Mouse (Mus musculus): Measurements from ENCODE around the gene Grb14. TPM values are rescaled to one million over a fixed set of nuclear protein-coding genes. Genes with fewer than 3 reads are reported as not detected.
A peak's percentile ranks its signal among the peaks of the same experiment; 100 is the strongest.

Grb14 gene
- polyA plus RNA-seq, 1 experiment from 2014 or later = 26.4 TPM

- no peak overlapping the region for H3K4me2 ChIP-seq (ENCODE audit: low read length)
- no peaks in the 10 kb centered on the region for H3K27me3 ChIP-seq (ENCODE audit: control insufficient read depth, insufficient read depth, low read length)
- H3K27ac ChIP-seq (replicated peaks; ENCODE audit: low read depth, low read length) = no peak overlapping the region
- H3K36me3 ChIP-seq (ENCODE audit: control insufficient read depth, insufficient read depth, low read length) = no peaks in the 10 kb centered on the region
- peak; percentile 81 for DNase-seq
- no peak overlapping the region for H3K4me3 ChIP-seq (replicated peaks; ENCODE audit: low read depth, low read length)
- H3K9me3 ChIP-seq (ENCODE audit: control insufficient read depth, low read length) = no peaks in the 10 kb centered on the region
- peak; percentile 76; the same call in 1 of the 2 replicates for ATAC-seq (ENCODE audit: low FRiP score, low TSS enrichment)
- H3K9ac ChIP-seq (replicated peaks; ENCODE audit: low read length) = no peak overlapping the region
- no peaks in the 10 kb centered on the region for H3K4me1 ChIP-seq (ENCODE audit: control insufficient read depth, insufficient read depth, low read length)
- 81% methylated on average over 12 of the region's 12 CpGs for WGBS
Measured at GRCm38 (mm10) chr2:64948418-64949169, 76.2 kb downstream of the Grb14 start.

DNA sequence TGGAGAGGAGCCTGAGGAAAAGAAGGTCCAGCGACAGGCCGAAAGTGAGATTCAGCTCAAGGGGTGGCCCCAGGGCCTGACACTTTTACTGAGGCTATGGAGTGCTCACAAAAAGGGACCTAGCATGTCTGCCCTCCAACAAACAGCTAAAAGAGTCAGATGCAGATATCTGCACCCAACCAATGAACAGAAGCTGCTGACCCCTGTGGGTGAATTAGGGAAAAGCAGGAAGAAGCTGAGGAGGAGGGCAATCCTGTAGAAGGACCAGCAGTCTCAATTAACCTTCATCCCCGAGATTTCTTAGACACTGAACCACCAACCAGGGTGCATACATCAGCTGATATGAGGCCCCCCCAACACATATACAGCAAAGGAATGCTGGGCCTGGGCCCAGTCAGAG is 77.3 kb downstream of the Grb14 start:
- Histone ChIP-seq H3K9me3 (ENCODE audit: control insufficient read depth, low read length) (no peaks in the 10 kb centered on the region), H3K27ac (replicated peaks; ENCODE audit: low read depth, low read length) (no peak overlapping the region), H3K4me1 (ENCODE audit: control insufficient read depth, insufficient read depth, low read length) (no peaks in the 10 kb centered on the region), H3K4me2 (ENCODE audit: low read length) (no peak overlapping the region), H3K4me3 (replicated peaks; ENCODE audit: low read depth, low read length) (no peak overlapping the region), H3K36me3 (ENCODE audit: control insufficient read depth, insufficient read depth, low read length) (no peaks in the 10 kb centered on the region), H3K27me3 (ENCODE audit: control insufficient read depth, insufficient read depth, low read length) (no peaks in the 10 kb centered on the region), H3K9ac (replicated peaks; ENCODE audit: low read length) (no peak overlapping the region)
- ATAC-seq (ENCODE audit: low FRiP score, low TSS enrichment) (no peak), DNase-seq (no peak)
- WGBS = 72% methylated on average over 3 of the region's 3 CpGs

DNA sequence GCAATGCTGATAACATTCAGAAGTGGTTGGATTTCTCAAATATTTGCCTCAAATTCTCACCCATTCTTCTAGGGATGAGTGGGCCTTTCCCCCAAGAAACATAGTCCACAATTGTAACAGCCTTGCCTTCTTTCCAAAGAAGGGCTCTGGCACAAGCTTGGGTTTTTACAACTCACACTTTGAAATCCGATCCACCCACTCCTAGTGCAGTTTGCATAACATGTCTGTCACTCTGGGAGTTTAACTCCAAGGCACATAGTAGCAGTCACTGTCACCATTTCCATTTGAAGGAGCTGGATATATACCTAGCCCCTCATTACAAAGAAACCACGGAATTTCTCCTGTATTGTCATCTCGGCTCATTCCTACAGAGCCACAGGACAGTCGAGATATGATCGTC is 103.9 kb downstream of the Grb14 start:
- Histone ChIP-seq H3K4me1 (ENCODE audit: control insufficient read depth, insufficient read depth, low read length) (no peaks in the 10 kb centered on the region), H3K9me3 (ENCODE audit: control insufficient read depth, low read length) (no peaks in the 10 kb centered on the region), H3K9ac (replicated peaks; ENCODE audit: low read length) (no peak overlapping the region), H3K27me3 (ENCODE audit: control insufficient read depth, insufficient read depth, low read length) (no peaks in the 10 kb centered on the region), H3K27ac (replicated peaks; ENCODE audit: low read depth, low read length) (no peak overlapping the region), H3K36me3 (ENCODE audit: control insufficient read depth, insufficient read depth, low read length) (no peaks in the 10 kb centered on the region), H3K4me3 (replicated peaks; ENCODE audit: low read depth, low read length) (no peak overlapping the region), H3K4me2 (ENCODE audit: low read length) (no peak overlapping the region)
- no peak for DNase-seq
- 41% methylated on average over 5 of the region's 5 CpGs for WGBS
- no peak for ATAC-seq (ENCODE audit: low FRiP score, low TSS enrichment)

GRCm38 (mm10) chr2:64915448-64915847 is 109.3 kb downstream of the Grb14 start:
- no peak overlapping the region for H3K9ac ChIP-seq (replicated peaks; ENCODE audit: low read length)
- H3K4me1 ChIP-seq (ENCODE audit: control insufficient read depth, insufficient read depth, low read length) = no peaks in the 10 kb centered on the region
- no peak overlapping the region for H3K4me3 ChIP-seq (replicated peaks; ENCODE audit: low read depth, low read length)
- H3K9me3 ChIP-seq (ENCODE audit: control insufficient read depth, low read length) = no peaks in the 10 kb centered on the region
- peak; percentile 76; the same call in 1 of the 2 replicates for ATAC-seq (ENCODE audit: low FRiP score, low TSS enrichment)
- peak; percentile 82 for DNase-seq
- H3K4me2 ChIP-seq (ENCODE audit: low read length) = no peak overlapping the region
- H3K36me3 ChIP-seq (ENCODE audit: control insufficient read depth, insufficient read depth, low read length) = no peaks in the 10 kb centered on the region
- H3K27me3 ChIP-seq (ENCODE audit: control insufficient read depth, insufficient read depth, low read length) = no peaks in the 10 kb centered on the region
- WGBS = 48% methylated on average over 6 of the region's 6 CpGs
- no peak overlapping the region; the same call in 1 of the 2 replicates for H3K27ac ChIP-seq (replicated peaks; ENCODE audit: low read depth, low read length)

- Histone ChIP-seq H3K27me3 (ENCODE audit: control insufficient read depth, insufficient read depth, low read length) (no peaks in the 10 kb centered on the region), H3K4me3 (replicated peaks; ENCODE audit: low read depth, low read length) (no peak overlapping the region), H3K9ac (replicated peaks; ENCODE audit: low read length) (no peak overlapping the region), H3K36me3 (ENCODE audit: control insufficient read depth, insufficient read depth, low read length) (no peaks in the 10 kb centered on the region), H3K9me3 (ENCODE audit: control insufficient read depth, low read length) (no peaks in the 10 kb centered on the region), H3K4me1 (ENCODE audit: control insufficient read depth, insufficient read depth, low read length) (no peaks in the 10 kb centered on the region), H3K4me2 (ENCODE audit: low read length) (no peak overlapping the region), H3K27ac (replicated peaks; ENCODE audit: low read depth, low read length) (no peak overlapping the region)
- 80% methylated on average over 5 of the region's 5 CpGs for WGBS
- DNase-seq (peak; percentile 85), ATAC-seq (ENCODE audit: low FRiP score, low TSS enrichment) (peak; percentile 50; the same call in 1 of the 2 replicates)
Measured at GRCm38 (mm10) chr2:64904877-64905276, 119.9 kb downstream of the Grb14 start.

DNA sequence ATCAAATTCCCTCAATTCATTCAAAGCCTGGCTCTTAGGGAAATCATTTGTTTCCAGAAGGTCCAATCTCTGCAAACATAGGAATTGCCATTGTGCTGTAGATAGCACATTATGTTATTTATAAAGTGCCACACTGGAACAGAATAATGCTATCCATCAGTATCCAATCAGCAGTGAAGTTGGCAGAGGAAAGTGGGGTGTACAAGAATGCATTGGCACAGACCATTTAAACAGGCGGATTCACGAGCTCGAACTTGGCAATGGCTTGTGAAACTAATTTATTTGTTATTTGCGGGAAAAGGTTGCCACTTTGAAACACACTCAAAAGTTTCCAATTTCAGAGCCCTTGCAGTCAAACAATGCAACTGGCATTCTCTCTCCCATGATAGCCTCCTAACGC is 126.9 kb downstream of the Grb14 start:
- H3K27me3 ChIP-seq (ENCODE audit: control insufficient read depth, insufficient read depth, low read length) = no peaks in the 10 kb centered on the region
- no peak overlapping the region for H3K4me3 ChIP-seq (replicated peaks; ENCODE audit: low read depth, low read length)
- ATAC-seq (ENCODE audit: low FRiP score, low TSS enrichment) (no peak), DNase-seq (no peak)
- H3K27ac ChIP-seq (replicated peaks; ENCODE audit: low read depth, low read length) = no peak overlapping the region
- H3K9ac ChIP-seq (replicated peaks; ENCODE audit: low read length) = no peak overlapping the region
- 85% methylated on average over 5 of the region's 5 CpGs for WGBS
- no peak overlapping the region for H3K4me2 ChIP-seq (ENCODE audit: low read length)
- no peaks in the 10 kb centered on the region for H3K36me3 ChIP-seq (ENCODE audit: control insufficient read depth, insufficient read depth, low read length)
- no peaks in the 10 kb centered on the region for H3K9me3 ChIP-seq (ENCODE audit: control insufficient read depth, low read length)
- H3K4me1 ChIP-seq (ENCODE audit: control insufficient read depth, insufficient read depth, low read length) = no peaks in the 10 kb centered on the region

- H3K9ac ChIP-seq (replicated peaks; ENCODE audit: low read length) = no peak overlapping the region
- H3K36me3 ChIP-seq (ENCODE audit: control insufficient read depth, insufficient read depth, low read length) = no peaks in the 10 kb centered on the region
- no peak overlapping the region for H3K27ac ChIP-seq (replicated peaks; ENCODE audit: low read depth, low read length)
- no peaks in the 10 kb centered on the region for H3K4me1 ChIP-seq (ENCODE audit: control insufficient read depth, insufficient read depth, low read length)
- H3K4me2 ChIP-seq (ENCODE audit: low read length) = no peak overlapping the region
- 61% methylated on average over 7 of the region's 7 CpGs for WGBS
- no peaks in the 10 kb centered on the region for H3K9me3 ChIP-seq (ENCODE audit: control insufficient read depth, low read length)
- H3K4me3 ChIP-seq (replicated peaks; ENCODE audit: low read depth, low read length) = no peak overlapping the region
- DNase-seq (no peak), ATAC-seq (ENCODE audit: low FRiP score, low TSS enrichment) (no peak)
- H3K27me3 ChIP-seq (ENCODE audit: control insufficient read depth, insufficient read depth, low read length) = no peaks in the 10 kb centered on the region
Measured at GRCm38 (mm10) chr2:64893233-64893632, 131.6 kb downstream of the Grb14 start.

DNA sequence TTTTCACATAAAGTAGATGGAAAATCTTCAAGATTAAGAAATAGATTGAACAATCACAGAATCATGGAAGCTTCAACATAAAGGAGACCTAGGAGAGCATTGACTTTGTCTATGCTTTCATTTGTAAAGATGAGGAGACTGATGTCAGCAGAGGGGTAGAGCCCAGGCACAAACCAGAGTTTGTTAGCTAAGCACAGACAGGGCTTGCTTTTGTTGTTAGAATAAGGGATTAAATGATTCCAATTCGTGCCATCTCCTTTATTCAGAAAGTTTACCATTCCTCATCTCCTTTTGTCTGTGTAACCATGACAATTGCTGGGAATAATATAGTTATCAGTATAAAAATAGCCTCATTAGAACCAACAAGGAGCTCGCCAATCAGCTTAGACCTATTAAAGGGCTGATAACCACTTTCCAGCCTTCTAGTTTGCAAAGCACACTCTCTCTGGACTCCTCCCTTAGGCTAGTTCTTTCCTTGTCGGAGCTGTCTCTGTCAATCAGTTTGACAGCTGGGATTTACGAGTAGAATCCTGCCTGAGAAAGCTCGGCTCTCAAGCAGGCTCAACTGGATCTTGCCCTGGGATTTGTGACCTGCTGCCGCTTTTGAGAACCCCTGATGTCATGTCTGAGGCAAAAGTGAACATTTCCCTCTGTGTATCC is 137.6 kb downstream of the Grb14 start:
- ATAC-seq (ENCODE audit: low FRiP score, low TSS enrichment) (peak; percentile 43; the same call in 1 of the 2 replicates), DNase-seq (peak; percentile 64)
- no peak overlapping the region for H3K4me2 ChIP-seq (ENCODE audit: low read length)
- H3K27ac ChIP-seq (replicated peaks; ENCODE audit: low read depth, low read length) = no peak overlapping the region
- 6% methylated on average over 6 of the region's 6 CpGs for WGBS
- no peaks in the 10 kb centered on the region for H3K36me3 ChIP-seq (ENCODE audit: control insufficient read depth, insufficient read depth, low read length)
- no peaks in the 10 kb centered on the region for H3K27me3 ChIP-seq (ENCODE audit: control insufficient read depth, insufficient read depth, low read length)
- H3K9ac ChIP-seq (replicated peaks; ENCODE audit: low read length) = no peak overlapping the region
- H3K4me3 ChIP-seq (replicated peaks; ENCODE audit: low read depth, low read length) = no peak overlapping the region
- H3K4me1 ChIP-seq (ENCODE audit: control insufficient read depth, insufficient read depth, low read length) = peaks cover 14% of the 10 kb centered on the region
- no peaks in the 10 kb centered on the region for H3K9me3 ChIP-seq (ENCODE audit: control insufficient read depth, low read length)

DNA sequence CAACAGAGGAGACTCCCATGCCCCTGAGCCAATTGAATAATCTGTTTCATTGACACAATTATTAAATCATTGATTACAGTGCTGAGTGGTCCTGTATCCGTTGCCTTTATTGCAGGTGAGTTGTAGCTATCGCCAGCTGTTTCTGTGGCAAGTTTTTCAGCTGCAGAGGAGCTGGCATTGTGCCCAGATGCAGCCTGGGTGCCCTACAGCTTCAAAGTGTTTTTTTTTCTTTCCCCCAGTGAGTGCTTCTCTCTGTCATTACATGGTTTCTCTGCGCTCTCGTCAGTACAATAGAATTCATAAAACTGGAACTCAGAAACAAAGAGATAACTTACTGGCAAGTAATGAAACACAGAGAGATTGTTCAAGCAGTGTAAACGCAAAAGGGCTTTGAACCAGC is 139.1 kb downstream of the Grb14 start:
- H3K36me3 ChIP-seq (ENCODE audit: control insufficient read depth, insufficient read depth, low read length) = no peaks in the 10 kb centered on the region
- no peak overlapping the region for H3K27ac ChIP-seq (replicated peaks; ENCODE audit: low read depth, low read length)
- ATAC-seq (ENCODE audit: low FRiP score, low TSS enrichment) (no peak), DNase-seq (peak; percentile 62)
- no peak overlapping the region for H3K9ac ChIP-seq (replicated peaks; ENCODE audit: low read length)
- no peaks in the 10 kb centered on the region for H3K9me3 ChIP-seq (ENCODE audit: control insufficient read depth, low read length)
- H3K27me3 ChIP-seq (ENCODE audit: control insufficient read depth, insufficient read depth, low read length) = no peaks in the 10 kb centered on the region
- no peak overlapping the region for H3K4me2 ChIP-seq (ENCODE audit: low read length)
- H3K4me1 ChIP-seq (ENCODE audit: control insufficient read depth, insufficient read depth, low read length) = peaks cover 14% of the 10 kb centered on the region
- no peak overlapping the region for H3K4me3 ChIP-seq (replicated peaks; ENCODE audit: low read depth, low read length)
- WGBS = 29% methylated on average over 5 of the region's 5 CpGs
